Mouse (Mus musculus) testis, adult 2 months (tissue): Measurements from ENCODE around the gene Srsf5.

ENCODE experiments used
- CTCF ChIP-seq: fragments of 200-500 bp; IDR thresholded peaks from 2 replicates; pipeline ENCODE4 v1.5.1; 2012; ENCODE audit warnings: low read depth, mild to moderate bottlenecking, inconsistent platforms, low read length, moderate library complexity; ENCODE audit not compliant: control insufficient read depth, insufficient read depth, insufficient replicate concordance
- POLR2A ChIP-seq: fragments of 200-500 bp; IDR thresholded peaks from 2 replicates; pipeline ENCODE4 v1.6.1; 2012; ENCODE audit warnings: low read depth, mild to moderate bottlenecking, inconsistent platforms, low read length, moderate library complexity; ENCODE audit not compliant: control insufficient read depth

GRCm38 (mm10) chr12:80932865-80933264 is 12.4 kb upstream of the Srsf5 start:
- TF ChIP-seq POLR2A (no peak), CTCF (no peak)
